Mouse (Mus musculus) hindbrain, embryonic 15.5 days (tissue): ENCODE results near the gene Cldn14. TPM values are rescaled to one million over a fixed set of nuclear protein-coding genes. Genes with fewer than 3 reads are reported as not detected.
"Not testable (repeated sequence)": the region's sequence is repeated elsewhere in the genome, so short reads cannot be mapped to it uniquely, and the experiment has no call there.

Experiments used
- ATAC-seq: fragments of 200-750 bp; cut with Nextera tagmentation; 2 replicates; pipeline ENCODE4 v1.8.0; 2017; ENCODE audit warnings: low read depth, moderate number of reproducible peaks, moderate TSS enrichment; ENCODE audit not compliant: low FRiP score
- H3K27ac ChIP-seq: fragments of 300-500 bp; sonication (generic); replicated peaks from 2 replicates; pipeline ENCODE4 v1.5.1; 2015; ENCODE audit warnings: mild to moderate bottlenecking, inconsistent platforms
- H3K27me3 ChIP-seq: fragments of 300-500 bp; sonication (generic); 2 replicates; pipeline ENCODE4 v1.6.1; 2015; ENCODE audit warnings: control low read depth, inconsistent platforms
- H3K36me3 ChIP-seq: fragments of 300-500 bp; sonication (generic); 2 replicates; pipeline ENCODE4 v1.6.1; 2015; ENCODE audit warnings: control low read depth, inconsistent platforms
- H3K4me1 ChIP-seq: fragments of 300-500 bp; sonication (generic); replicated peaks from 2 replicates; pipeline ENCODE4 v1.6.1; 2015; ENCODE audit warnings: control low read depth, inconsistent platforms
- H3K4me2 ChIP-seq: fragments of 300-500 bp; sonication (generic); 2 replicates; pipeline ENCODE4 v1.6.1; 2015; ENCODE audit warnings: moderate library complexity, mild to moderate bottlenecking, inconsistent platforms
- H3K4me3 ChIP-seq: fragments of 300-500 bp; sonication (generic); 2 replicates; pipeline ENCODE4 v1.5.1; 2015; ENCODE audit warnings: mild to moderate bottlenecking, inconsistent platforms
- H3K9ac ChIP-seq: fragments of 300-500 bp; sonication (generic); 2 replicates; pipeline ENCODE4 v1.6.1; 2015; ENCODE audit warnings: inconsistent platforms
- H3K9me3 ChIP-seq: fragments of 300-500 bp; sonication (generic); 2 replicates; pipeline ENCODE4 v1.6.1; 2016; ENCODE audit warnings: control low read depth, inconsistent platforms
- WGBS: fragments of 180-500 bp; shearing (Covaris S2); methylation state at CpG from one replicate; pipeline ENCODE4 v1.1.7; 2015; 5-methylcytosine and 5-hydroxymethylcytosine counted together
- polyA plus RNA-seq: library from polyadenylated mRNA; unstranded; fragments of >200 nt; fragmentation: Nextera tagmentation; extraction: Ambion mirVana; gene quantifications from 2 replicates; pipeline ENCODE4 v1.2.1, GENCODE M21; 2015

Cldn14 gene
- polyA plus RNA-seq, 1 experiment from 2014 or later, result not detected

DNA sequence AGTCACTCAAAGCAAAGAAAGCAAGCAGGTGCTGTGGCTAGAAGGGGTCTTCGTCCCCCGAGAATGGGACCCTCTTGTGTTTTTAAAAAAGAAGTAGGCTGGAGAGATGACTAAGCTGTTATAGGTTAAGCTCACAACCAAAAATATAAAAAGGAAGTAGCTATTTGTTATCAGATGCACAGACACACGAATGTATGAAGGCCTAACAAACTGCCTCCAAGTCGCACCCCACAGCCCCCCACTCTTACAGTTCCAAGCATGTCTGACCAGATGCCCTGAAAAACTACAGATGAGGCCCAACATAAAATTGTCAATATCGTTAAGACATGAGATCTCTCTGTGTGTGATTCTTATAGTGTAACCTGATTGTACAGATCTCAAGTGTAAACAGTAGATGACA lies 23.6 kb upstream of the Cldn14 start:
- Histone ChIP-seq H3K27ac (no peak overlapping the region), H3K4me1 (no peaks in the 10 kb centered on the region), H3K36me3 (no peaks in the 10 kb centered on the region), H3K27me3 (no peaks in the 10 kb centered on the region), H3K4me2 (no peak overlapping the region), H3K9me3 (no peaks in the 10 kb centered on the region), H3K4me3 (no peak overlapping the region), H3K9ac (no peak overlapping the region)
- no peak for ATAC-seq
- WGBS, result 86% methylated on average over 5 of the region's 5 CpGs

DNA sequence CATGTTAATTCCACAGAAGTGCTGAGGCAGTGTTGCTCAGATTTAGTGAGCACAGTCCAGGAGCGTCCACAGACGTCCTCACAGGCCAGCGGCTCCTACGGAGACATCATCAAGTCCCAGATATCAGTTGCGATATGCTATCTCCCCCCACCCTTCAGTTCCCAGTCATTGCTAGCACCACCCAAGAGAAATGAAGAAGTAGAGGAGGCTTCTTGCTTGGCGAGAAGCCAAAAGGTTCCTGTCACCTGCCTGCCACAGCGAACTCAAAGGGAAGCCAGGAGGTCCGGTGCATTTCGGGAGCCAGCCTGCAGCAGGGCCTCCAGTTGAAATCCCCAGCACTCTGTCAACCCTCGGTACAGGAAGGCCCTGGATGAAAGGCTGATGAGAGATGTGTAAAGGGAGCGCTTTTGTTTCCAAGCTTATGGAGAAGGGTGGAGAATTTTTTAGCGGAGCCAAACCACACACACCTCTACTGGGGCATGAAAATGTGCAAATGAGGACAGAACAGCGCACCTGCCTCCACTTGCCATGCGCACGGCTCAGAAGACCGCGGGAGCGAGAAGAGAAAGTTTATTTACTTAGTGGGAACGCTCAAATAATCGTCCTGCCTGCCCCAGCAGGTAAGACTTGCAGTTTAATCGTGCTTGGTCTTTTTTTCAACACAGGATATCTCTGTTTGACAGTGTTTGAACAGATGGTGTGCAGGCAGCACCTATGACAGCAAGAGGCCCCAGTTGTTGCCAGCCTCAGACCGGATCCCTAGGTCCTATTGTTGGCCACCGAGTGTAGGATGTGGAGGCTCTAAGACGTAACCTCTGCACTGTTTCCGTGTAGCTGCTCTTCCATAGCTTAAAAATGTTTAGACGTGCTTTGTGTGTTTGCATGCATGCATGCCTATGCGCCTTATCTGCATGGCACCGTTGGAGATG lies 15.0 kb upstream of the Cldn14 start:
- H3K9ac ChIP-seq, result no peak overlapping the region
- no peaks in the 10 kb centered on the region for H3K4me1 ChIP-seq
- H3K4me2 ChIP-seq, result no peak overlapping the region
- 79% methylated on average over 28 of the region's 28 CpGs for WGBS
- no peak for ATAC-seq
- H3K9me3 ChIP-seq, result 0 out of 2 replicates have a peak, but pooled peaks cover 6% of the 10 kb centered on the region
- no peaks in the 10 kb centered on the region for H3K27me3 ChIP-seq
- H3K4me3 ChIP-seq, result no peak overlapping the region
- no peak overlapping the region for H3K27ac ChIP-seq
- H3K36me3 ChIP-seq, result no peaks in the 10 kb centered on the region

DNA sequence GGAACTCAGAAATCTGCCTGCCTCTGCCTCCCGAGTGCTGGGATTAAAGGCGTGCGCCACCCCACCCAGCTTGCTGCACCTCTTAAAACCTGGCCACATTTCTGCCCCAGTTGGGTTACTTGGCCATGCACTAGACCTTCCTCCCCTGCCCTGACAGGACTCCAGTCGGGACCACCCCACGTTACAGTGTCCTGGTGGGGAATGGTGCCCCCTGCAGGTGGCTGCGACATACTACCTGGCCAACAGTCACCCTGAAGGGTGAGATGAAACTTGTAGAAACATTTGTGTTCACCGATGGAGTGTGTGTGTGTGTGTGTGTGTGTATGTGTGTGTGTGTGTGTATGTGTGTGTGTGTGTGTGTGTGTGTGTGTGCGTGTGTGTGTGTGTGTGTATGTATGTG lies 11.1 kb upstream of the Cldn14 start:
- H3K9ac ChIP-seq, H3K4me2 ChIP-seq, H3K4me1 ChIP-seq, H3K36me3 ChIP-seq, H3K27ac ChIP-seq, H3K27me3 ChIP-seq, H3K4me3 ChIP-seq, ATAC-seq, H3K9me3 ChIP-seq: not testable (repeated sequence)
- 68% methylated on average over 8 of the region's 8 CpGs for WGBS

DNA sequence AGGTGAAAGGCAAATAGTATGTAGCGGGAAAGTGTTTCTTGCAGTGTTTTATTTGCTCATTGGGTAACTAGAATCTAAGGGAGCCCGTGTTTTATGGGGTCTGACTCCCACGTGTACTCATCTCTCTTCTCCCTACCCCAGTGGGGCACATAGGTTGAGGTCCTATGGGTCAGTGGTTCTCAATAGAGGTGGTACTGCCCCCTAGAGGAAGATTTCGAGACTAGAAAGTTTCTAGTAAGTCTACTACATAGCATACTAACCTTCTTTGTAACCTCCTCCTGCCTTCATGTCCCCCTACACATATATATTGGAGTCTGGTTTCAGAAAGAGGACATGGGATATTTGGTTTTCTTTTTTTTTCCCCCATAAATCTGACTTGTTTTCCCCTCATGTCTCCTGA lies 9.3 kb upstream of the Cldn14 start:
- Histone ChIP-seq H3K27ac (no peak overlapping the region), H3K4me3 (no peak overlapping the region), H3K4me2 (no peak overlapping the region), H3K9ac (no peak overlapping the region), H3K27me3 (no peaks in the 10 kb centered on the region), H3K9me3 (no peaks in the 10 kb centered on the region), H3K4me1 (no peaks in the 10 kb centered on the region), H3K36me3 (no peaks in the 10 kb centered on the region)
- WGBS, result 75% methylated on average over 4 of the region's 4 CpGs
- no peak for ATAC-seq

DNA sequence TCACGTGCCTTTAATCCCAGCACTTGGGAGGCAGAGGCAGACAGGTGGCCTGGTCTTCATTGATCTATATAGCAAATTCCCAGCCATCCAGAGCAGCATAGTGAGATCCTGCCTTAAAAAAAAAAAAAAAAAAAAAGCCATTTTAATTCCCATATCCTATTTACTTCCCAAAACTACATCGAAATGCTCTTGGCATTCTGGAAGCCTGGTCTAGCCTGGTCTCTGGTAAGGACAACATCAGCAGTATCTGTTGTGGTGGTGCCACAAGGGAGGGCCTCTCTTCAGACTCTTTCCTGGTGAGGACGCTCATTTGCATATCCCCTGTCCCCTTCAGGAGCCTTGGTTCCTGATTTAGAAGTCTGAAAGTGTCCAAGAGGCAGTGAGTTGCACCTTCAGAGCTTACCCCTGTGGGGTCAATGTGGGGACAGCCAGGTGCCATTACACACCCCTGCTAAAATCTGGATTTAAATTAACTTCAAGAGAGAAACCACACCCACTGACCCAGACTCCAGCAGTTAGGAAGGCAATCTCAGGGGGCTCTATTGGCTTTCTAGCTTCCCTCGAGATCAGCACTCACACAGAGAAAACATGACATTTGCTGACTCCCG lies 6.0 kb upstream of the Cldn14 start:
- H3K9ac ChIP-seq, result no peak overlapping the region
- no peak overlapping the region for H3K4me2 ChIP-seq
- H3K27me3 ChIP-seq, result no peaks in the 10 kb centered on the region
- no peaks in the 10 kb centered on the region for H3K9me3 ChIP-seq
- no peaks in the 10 kb centered on the region for H3K36me3 ChIP-seq
- H3K4me3 ChIP-seq, result no peak overlapping the region
- H3K4me1 ChIP-seq, result no peaks in the 10 kb centered on the region
- ATAC-seq, result no peak
- 81% methylated on average over 5 of the region's 5 CpGs for WGBS
- no peak overlapping the region for H3K27ac ChIP-seq

DNA sequence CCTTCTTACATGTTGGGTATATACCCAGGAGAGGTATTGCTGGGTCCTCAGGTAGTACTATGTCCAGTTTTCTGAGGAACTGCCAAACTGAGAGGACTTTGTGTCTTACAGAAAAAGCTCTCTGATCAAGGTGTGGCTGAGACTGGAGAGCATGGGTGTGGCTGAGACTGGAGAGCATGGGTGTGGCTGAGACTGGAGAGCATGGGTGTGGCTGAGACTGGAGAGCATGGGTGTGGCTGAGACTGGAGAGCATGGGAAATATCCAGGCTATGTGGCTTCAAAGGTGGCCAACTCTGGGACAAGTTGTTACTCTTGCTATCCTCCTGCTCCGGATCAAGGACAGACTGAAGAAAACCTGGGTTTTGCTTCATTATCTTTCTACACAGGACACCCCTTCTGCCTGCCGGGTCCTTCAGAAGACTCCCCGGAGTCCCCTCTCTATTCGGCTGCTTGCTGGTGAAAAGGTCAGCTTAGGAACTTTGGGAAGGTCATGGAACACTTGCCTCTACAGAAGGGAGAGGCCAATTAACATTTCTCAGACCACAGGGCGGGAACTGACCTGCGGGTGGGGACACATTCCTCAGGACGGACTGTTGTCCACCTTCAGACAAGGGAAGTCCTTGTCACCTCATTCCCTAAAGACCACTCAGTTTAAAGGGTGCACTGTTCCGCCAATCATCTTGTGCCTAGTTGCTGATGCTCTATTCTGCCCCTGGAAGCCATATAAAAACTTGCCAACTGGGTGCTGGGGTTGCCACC lies 4.9 kb upstream of the Cldn14 start:
- WGBS, result 76% methylated on average over 8 of the region's 8 CpGs
- not testable (repeated sequence) for ATAC-seq

DNA sequence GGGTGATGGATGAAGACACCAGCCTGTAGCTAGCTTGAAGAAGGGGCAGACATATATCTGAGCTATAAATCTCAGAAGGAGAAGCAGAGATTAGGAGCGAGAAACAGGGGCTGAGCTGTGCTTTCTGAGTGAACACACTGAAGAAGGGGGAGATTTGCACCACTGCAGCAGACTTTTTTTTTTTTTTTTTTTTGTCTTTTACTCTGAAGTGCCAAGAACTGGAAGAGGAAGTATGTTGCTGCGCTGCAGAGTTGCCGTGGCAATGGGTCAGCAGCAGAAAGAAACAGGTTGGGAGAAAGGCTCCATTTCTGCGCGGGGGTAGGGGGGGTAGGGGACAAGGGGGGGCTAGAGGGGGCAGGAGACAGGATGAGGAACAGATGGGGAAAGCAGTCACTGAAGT lies 2.6 kb upstream of the Cldn14 start:
- ATAC-seq, result no peak

More for the DNA sequence above, 4.9 kb upstream of the Cldn14 start:
- not testable (repeated sequence) for H3K9me3 ChIP-seq, H3K36me3 ChIP-seq, H3K4me3 ChIP-seq, H3K27ac ChIP-seq, H3K9ac ChIP-seq, H3K4me1 ChIP-seq, H3K27me3 ChIP-seq, H3K4me2 ChIP-seq

DNA sequence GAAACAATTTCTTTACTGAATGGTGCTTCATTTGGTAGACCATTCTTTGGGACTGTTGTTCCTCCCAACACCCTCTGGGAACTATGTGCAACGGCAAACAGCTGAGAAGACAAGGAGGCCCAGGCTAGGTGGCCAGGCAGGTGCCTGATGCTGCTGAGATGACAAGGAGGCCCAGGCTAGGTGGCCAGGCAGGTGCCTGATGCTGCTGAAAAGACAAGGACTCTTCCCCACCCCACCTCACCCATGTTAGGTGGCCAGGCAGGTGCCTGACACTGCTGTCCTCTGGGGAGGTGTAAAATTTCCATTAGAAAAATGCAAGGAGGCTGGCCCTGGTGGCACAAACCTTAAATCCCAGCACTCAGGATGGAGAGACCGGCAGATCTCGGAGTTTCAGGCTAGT lies 2.0 kb upstream of the Cldn14 start:
- no peaks in the 10 kb centered on the region for H3K36me3 ChIP-seq
- H3K9me3 ChIP-seq, result no peaks in the 10 kb centered on the region
- H3K9ac ChIP-seq, result no peak overlapping the region
- 81% methylated on average over 3 of the region's 3 CpGs for WGBS
- ATAC-seq, result no peak
- H3K27ac ChIP-seq, result no peak overlapping the region
- no peak overlapping the region for H3K4me2 ChIP-seq
- H3K4me1 ChIP-seq, result peaks cover 8% of the 10 kb centered on the region; the same call in 1 of the 2 replicates
- no peak overlapping the region for H3K4me3 ChIP-seq
- H3K27me3 ChIP-seq, result no peaks in the 10 kb centered on the region

More for the DNA sequence above, 2.6 kb upstream of the Cldn14 start:
- H3K27me3 ChIP-seq, result no peaks in the 10 kb centered on the region
- no peak overlapping the region for H3K9ac ChIP-seq
- peaks cover 8% of the 10 kb centered on the region; the same call in 1 of the 2 replicates for H3K4me1 ChIP-seq
- 28% methylated on average over 5 of the region's 5 CpGs for WGBS
- no peaks in the 10 kb centered on the region for H3K9me3 ChIP-seq
- no peak overlapping the region for H3K4me2 ChIP-seq
- H3K4me3 ChIP-seq, result no peak overlapping the region
- H3K27ac ChIP-seq, result no peak overlapping the region
- no peaks in the 10 kb centered on the region for H3K36me3 ChIP-seq

DNA sequence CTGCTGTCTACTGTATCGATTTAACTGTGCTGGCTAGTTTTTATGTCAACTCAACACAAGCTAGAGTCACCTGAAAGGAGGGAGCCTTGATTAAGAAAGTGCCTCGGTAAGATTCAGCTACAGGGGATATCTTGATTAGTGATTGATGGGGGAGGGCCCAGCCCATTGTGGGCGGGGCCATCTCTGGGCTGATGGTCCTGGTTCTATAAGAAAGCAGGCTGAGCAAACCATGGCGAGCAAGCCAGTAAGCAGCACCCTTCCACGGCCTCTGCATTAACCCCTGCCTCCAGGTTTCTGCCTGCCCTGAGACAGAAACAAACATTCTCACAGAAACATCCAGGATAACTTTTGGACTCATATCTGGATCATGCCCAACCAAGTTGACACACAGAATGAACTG lies 1.5 kb upstream of the Cldn14 start:
- no peak for ATAC-seq
- no peak overlapping the region for H3K4me3 ChIP-seq
- H3K27me3 ChIP-seq, result no peaks in the 10 kb centered on the region
- no peak overlapping the region for H3K4me2 ChIP-seq
- H3K4me1 ChIP-seq, result peaks cover 8% of the 10 kb centered on the region; the same call in 1 of the 2 replicates
- H3K36me3 ChIP-seq, result no peaks in the 10 kb centered on the region
- 89% methylated on average over 5 of the region's 5 CpGs for WGBS
- no peak overlapping the region for H3K27ac ChIP-seq
- no peak overlapping the region for H3K9ac ChIP-seq
- H3K9me3 ChIP-seq, result no peaks in the 10 kb centered on the region

DNA sequence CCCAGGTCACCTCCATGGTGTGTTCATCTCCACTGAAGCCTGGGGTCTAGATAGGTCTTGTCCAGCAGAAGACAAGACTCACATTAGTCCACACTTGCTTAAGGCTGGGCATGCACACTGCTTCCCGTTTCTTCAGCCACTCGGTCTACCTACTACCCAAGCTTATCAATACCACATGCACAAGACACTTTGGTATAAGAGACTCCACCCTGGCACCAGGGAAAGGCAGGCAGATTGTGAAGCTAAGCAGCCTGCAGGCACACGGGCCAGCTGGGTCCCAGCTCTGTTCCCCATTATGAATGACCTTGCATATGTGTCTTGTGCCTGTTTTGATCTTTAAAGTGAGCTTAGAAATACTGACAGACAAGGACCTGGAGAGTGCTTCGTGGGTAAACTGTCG lies 719 bp upstream of the Cldn14 start:
- no peaks in the 10 kb centered on the region for H3K9me3 ChIP-seq
- no peaks in the 10 kb centered on the region for H3K36me3 ChIP-seq
- no peak overlapping the region for H3K9ac ChIP-seq
- H3K27ac ChIP-seq, result no peak overlapping the region
- H3K27me3 ChIP-seq, result no peaks in the 10 kb centered on the region
- 83% methylated on average over 5 of the region's 5 CpGs for WGBS
- no peak overlapping the region for H3K4me2 ChIP-seq
- H3K4me1 ChIP-seq, result peaks cover 8% of the 10 kb centered on the region; the same call in 1 of the 2 replicates
- no peak overlapping the region for H3K4me3 ChIP-seq
- no peak for ATAC-seq

DNA sequence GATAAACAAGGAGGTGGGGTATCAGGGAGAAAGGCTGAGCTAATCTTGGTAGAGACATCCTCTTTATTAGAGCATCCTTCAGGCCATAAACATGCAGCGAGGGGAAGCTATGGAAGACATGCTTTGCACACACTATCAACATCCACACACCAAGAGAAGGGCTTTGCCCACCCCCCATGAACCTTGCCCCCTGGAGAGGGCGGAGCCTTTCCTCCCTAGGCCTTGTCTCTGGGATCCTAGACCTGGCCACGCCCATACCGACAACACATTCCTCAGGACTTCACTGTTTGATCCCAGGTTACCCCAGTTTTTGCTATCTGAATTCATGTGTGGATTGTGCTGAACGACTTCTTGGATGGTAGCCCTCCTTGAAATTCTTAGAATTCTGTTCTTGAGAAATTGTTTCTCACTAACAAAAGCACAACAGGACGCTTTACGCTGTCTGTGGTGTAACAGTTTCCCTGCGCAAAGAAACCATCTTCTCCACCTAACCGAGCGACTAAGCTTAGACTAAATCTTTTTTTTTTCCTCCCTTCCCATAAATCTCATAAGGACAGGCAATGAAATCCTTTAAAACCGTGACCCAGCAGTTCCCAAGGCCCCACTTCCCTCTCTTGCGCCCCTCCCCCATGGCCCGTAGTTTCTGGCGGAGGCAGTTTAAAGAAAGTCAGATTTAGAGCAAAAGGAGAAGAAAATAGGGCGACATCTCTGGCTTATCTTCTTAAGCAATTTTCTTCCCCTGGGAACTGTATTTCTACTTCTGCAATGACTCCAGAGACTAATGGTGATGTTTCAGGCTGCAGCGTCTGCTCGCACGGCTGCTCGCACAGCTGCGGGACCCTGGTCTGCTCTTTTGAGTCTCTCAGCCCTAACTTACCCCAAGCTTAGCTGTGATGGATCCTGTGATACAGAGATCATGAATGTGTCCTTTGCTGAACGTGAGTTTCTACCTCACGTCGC lies 1.7 kb downstream of the Cldn14 start:
- Histone ChIP-seq H3K9ac (no peak overlapping the region), H3K9me3 (no peaks in the 10 kb centered on the region), H3K27me3 (no peaks in the 10 kb centered on the region), H3K4me1 (peaks cover 8% of the 10 kb centered on the region; the same call in 1 of the 2 replicates), H3K27ac (no peak overlapping the region), H3K36me3 (no peaks in the 10 kb centered on the region), H3K4me2 (no peak overlapping the region), H3K4me3 (no peak overlapping the region)
- ATAC-seq, result no peak
- WGBS, result 49% methylated on average over 23 of the region's 23 CpGs
